Mouse (Mus musculus): ENCODE data around the gene Bzw2.

The Bzw2 gene

GRCm38 (mm10) chr12:36137192-36137591 lies 20.7 kb downstream of the Bzw2 start:
- in situ Hi-C loops (cut with MboI; ENCODE audit: unreplicated experiment in 2 of 2), result no loop called here

- in situ Hi-C loops (cut with MboI; ENCODE audit: unreplicated experiment in 2 of 2), result no loop called here
Measured at GRCm38 (mm10) chr12:36136285-36136684, 21.6 kb downstream of the Bzw2 start.

GRCm38 (mm10) chr12:36135409-36135808 lies 22.5 kb downstream of the Bzw2 start:
- in situ Hi-C loops (cut with MboI; ENCODE audit: unreplicated experiment in 2 of 2), result no loop called here

GRCm38 (mm10) chr12:36134111-36134510 lies 23.8 kb downstream of the Bzw2 start:
- in situ Hi-C loops (cut with MboI; ENCODE audit: unreplicated experiment in 2 of 2), result no loop called here

- in situ Hi-C loops (cut with MboI; ENCODE audit: unreplicated experiment in 2 of 2), result no loop called here
Measured at GRCm38 (mm10) chr12:36133547-36133946, 24.3 kb downstream of the Bzw2 start.

GRCm38 (mm10) chr12:36132668-36133067 lies 25.2 kb downstream of the Bzw2 start:
- in situ Hi-C loops (cut with MboI; ENCODE audit: unreplicated experiment in 2 of 2), result no loop called here

- in situ Hi-C loops (cut with MboI; ENCODE audit: unreplicated experiment in 2 of 2), result no loop called here
Measured at GRCm38 (mm10) chr12:36132254-36132653, 25.6 kb downstream of the Bzw2 start.

GRCm38 (mm10) chr12:36129826-36130225 lies 28.1 kb downstream of the Bzw2 start:
- in situ Hi-C loops (cut with MboI; ENCODE audit: unreplicated experiment in 2 of 2), result no loop called here

- in situ Hi-C loops (cut with MboI; ENCODE audit: unreplicated experiment in 2 of 2), result no loop called here
Measured at GRCm38 (mm10) chr12:36126049-36126448, 31.8 kb downstream of the Bzw2 start.

GRCm38 (mm10) chr12:36119244-36119643 lies 38.6 kb downstream of the Bzw2 start:
- in situ Hi-C loops (cut with MboI; ENCODE audit: unreplicated experiment in 2 of 2), result loop anchor here (10.0 to 25.0 kb wide), 3 partner anchors 224 to 546 kb away; no protein-coding TSS in a partner anchor

GRCm38 (mm10) chr12:36117161-36117560 lies 40.7 kb downstream of the Bzw2 start:
- in situ Hi-C loops (cut with MboI; ENCODE audit: unreplicated experiment in 2 of 2), result loop anchor here (10.0 to 25.0 kb wide), 3 partner anchors 222 to 548 kb away; no protein-coding TSS in a partner anchor

GRCm38 (mm10) chr12:36112081-36112480 lies 45.8 kb downstream of the Bzw2 start:
- in situ Hi-C loops (cut with MboI; ENCODE audit: unreplicated experiment in 2 of 2), result loop anchor here (5.0 to 25.0 kb wide), 4 partner anchors 210 to 553 kb away; no protein-coding TSS in a partner anchor

- in situ Hi-C loops (cut with MboI; ENCODE audit: unreplicated experiment in 2 of 2), result loop anchor here (5.0 to 25.0 kb wide), 4 partner anchors 209 to 554 kb away; no protein-coding TSS in a partner anchor
Measured at GRCm38 (mm10) chr12:36111110-36111509, 46.8 kb downstream of the Bzw2 start.

- in situ Hi-C loops (cut with MboI; ENCODE audit: unreplicated experiment in 2 of 2), result loop anchor here (5.0 to 25.0 kb wide), 4 partner anchors 208 to 554 kb away; no protein-coding TSS in a partner anchor
Measured at GRCm38 (mm10) chr12:36110457-36110856, 47.4 kb downstream of the Bzw2 start.

GRCm38 (mm10) chr12:36108442-36108841 lies 49.4 kb downstream of the Bzw2 start:
- in situ Hi-C loops (cut with MboI; ENCODE audit: unreplicated experiment in 2 of 2), result loop anchor here in 1 of 2 experiments (25.0 kb wide), 1 partner anchor 554 kb away; no protein-coding TSS in a partner anchor

GRCm38 (mm10) chr12:36103592-36103910 lies 54.3 kb downstream of the Bzw2 start:
- in situ Hi-C loops (cut with MboI; ENCODE audit: unreplicated experiment in 2 of 2), result loop anchor here in 1 of 2 experiments (25.0 kb wide), 1 partner anchor 559 kb away; no protein-coding TSS in a partner anchor

GRCm38 (mm10) chr12:36102733-36103591 lies 54.9 kb downstream of the Bzw2 start:
- in situ Hi-C loops (cut with MboI; ENCODE audit: unreplicated experiment in 2 of 2), result loop anchor here in 1 of 2 experiments (25.0 kb wide), 1 partner anchor 559 kb away; no protein-coding TSS in a partner anchor

GRCm38 (mm10) chr12:36095371-36095880 lies 62.5 kb downstream of the Bzw2 start:
- in situ Hi-C loops (cut with MboI; ENCODE audit: unreplicated experiment in 2 of 2), result loop anchor here in 1 of 2 experiments (10.0 kb wide), 1 partner anchor 101 kb away; the partner anchor contains the start of gene Agr2

- in situ Hi-C loops (cut with MboI; ENCODE audit: unreplicated experiment in 2 of 2), result loop anchor here in 1 of 2 experiments (10.0 kb wide), 1 partner anchor 98 kb away; the partner anchor contains the start of gene Agr2
Measured at GRCm38 (mm10) chr12:36093081-36093670, 64.7 kb downstream of the Bzw2 start.

GRCm38 (mm10) chr12:36091964-36092363 lies 65.9 kb downstream of the Bzw2 start:
- in situ Hi-C loops (cut with MboI; ENCODE audit: unreplicated experiment in 2 of 2), result loop anchor here in 1 of 2 experiments (10.0 kb wide), 1 partner anchor 97 kb away; the partner anchor contains the start of gene Agr2

- in situ Hi-C loops (cut with MboI; ENCODE audit: unreplicated experiment in 2 of 2), result no loop called here
Measured at GRCm38 (mm10) chr12:36089221-36089620, 68.7 kb downstream of the Bzw2 start.
